Mouse (Mus musculus) neutrophil, adult 5-6 weeks (primary cell): ENCODE measurements around the gene Edn2. TPM values are rescaled to one million over a fixed set of nuclear protein-coding genes. Genes with fewer than 3 reads are reported as not detected.
A peak's percentile ranks its signal among the peaks of the same experiment; 100 is the strongest.

Source experiments
- ATAC-seq: fragments of 151-379, 151-347 bp; 2 replicates; pipeline ENCODE4 v1.8.0; 2017; ENCODE audit warnings: mild to moderate bottlenecking, moderate TSS enrichment; ENCODE audit not compliant: insufficient number of reproducible peaks, poor library complexity, low FRiP score, severe bottlenecking; ENCODE audit errors: extremely low read depth
- total RNA-seq: library from RNA; stranded (forward); fragments of 200-1000 nt; gene quantifications from 2 replicates; pipeline ENCODE4 v1.2.3, GENCODE M21; 2017

The Edn2 gene
- total RNA-seq: not detected in 2 replicates

GRCm38 (mm10) chr4:120161166-120161949, at the start of gene Edn2:
Gene Edn2 (plus strand): TSS chr4:120161206.
- ATAC-seq: no peak

GRCm38 (mm10) chr4:120115516-120115915, 45.5 kb upstream of the Edn2 start:
- ATAC-seq: no peak

GRCm38 (mm10) chr4:120116312-120116711, 44.7 kb upstream of the Edn2 start:
- ATAC-seq: no peak

- peak; percentile 31; the same call in 1 of the 2 replicates for ATAC-seq
Measured at GRCm38 (mm10) chr4:120120276-120120675, 40.7 kb upstream of the Edn2 start.

- ATAC-seq: no peak
Measured at GRCm38 (mm10) chr4:120124656-120125055, 36.4 kb upstream of the Edn2 start.

- ATAC-seq: no peak
Measured at GRCm38 (mm10) chr4:120126047-120126446, 35.0 kb upstream of the Edn2 start.

- ATAC-seq: no peak
Measured at GRCm38 (mm10) chr4:120127333-120127732, 33.7 kb upstream of the Edn2 start.

GRCm38 (mm10) chr4:120128033-120128432, 33.0 kb upstream of the Edn2 start:
- no peak for ATAC-seq

GRCm38 (mm10) chr4:120129233-120129885, 31.6 kb upstream of the Edn2 start:
- ATAC-seq: peak; percentile 39; the same call in 1 of the 2 replicates

- ATAC-seq: no peak
Measured at GRCm38 (mm10) chr4:120130926-120131325, 30.1 kb upstream of the Edn2 start.

- ATAC-seq: no peak
Measured at GRCm38 (mm10) chr4:120131441-120132220, 29.4 kb upstream of the Edn2 start.

- ATAC-seq: no peak
Measured at GRCm38 (mm10) chr4:120134223-120134622, 26.8 kb upstream of the Edn2 start.

- no peak for ATAC-seq
Measured at GRCm38 (mm10) chr4:120141810-120142209, 19.2 kb upstream of the Edn2 start.

- no peak for ATAC-seq
Measured at GRCm38 (mm10) chr4:120142905-120143304, 18.1 kb upstream of the Edn2 start.

- no peak for ATAC-seq
Measured at GRCm38 (mm10) chr4:120144343-120144742, 16.7 kb upstream of the Edn2 start.

GRCm38 (mm10) chr4:120145931-120146330, 15.1 kb upstream of the Edn2 start:
- no peak for ATAC-seq

- no peak for ATAC-seq
Measured at GRCm38 (mm10) chr4:120148291-120149141, 12.5 kb upstream of the Edn2 start.

GRCm38 (mm10) chr4:120149142-120149524, 11.9 kb upstream of the Edn2 start:
- ATAC-seq: no peak
